Mouse (Mus musculus) cerebellum, postnatal 4 days (tissue): ENCODE data around the gene Lhx3.
A peak's percentile ranks its signal among the peaks of the same experiment; 100 is the strongest.

Experiments
- DNase-seq, 2 experiments: peaks; one replicate each; pipeline ENCODE4 v3.0.0; 2022; ENCODE audit warnings: low spot score in 2 of 2, mixed read lengths in 1 of 2

Gene Lhx3

DNA sequence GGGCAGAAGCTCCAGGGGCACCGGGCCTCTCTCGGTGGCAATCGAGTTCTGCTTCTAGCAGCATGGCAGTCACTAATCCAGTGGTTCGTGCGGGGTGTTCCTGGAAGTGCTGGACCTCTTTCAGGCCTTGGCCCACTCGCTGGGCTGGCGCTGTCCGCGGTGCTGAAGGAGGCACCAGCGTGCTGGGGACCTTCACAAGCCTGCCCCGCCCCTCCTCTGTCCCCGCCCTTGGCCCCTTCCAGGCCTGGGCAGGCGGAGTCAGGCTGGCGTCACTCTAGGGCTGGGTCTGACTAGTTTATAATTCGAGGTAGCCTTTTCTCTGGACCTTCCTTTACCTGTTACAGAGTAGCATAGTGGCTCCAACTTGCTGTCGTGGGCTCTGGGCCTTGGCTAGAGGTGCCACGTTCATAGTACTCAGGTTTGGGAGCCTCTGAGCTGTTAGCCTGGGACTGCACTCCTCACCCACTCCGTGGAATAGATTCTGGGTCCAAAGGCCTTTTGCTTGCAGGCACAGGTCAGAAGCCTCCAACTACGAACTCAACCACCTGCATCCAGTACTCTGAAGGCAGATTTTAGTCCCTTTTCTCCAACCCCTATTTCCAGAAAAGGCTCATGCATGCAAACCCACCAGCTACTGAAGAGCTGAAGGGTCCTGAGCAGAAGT is at the start of gene Lhx3:
Lhx3 (minus strand) TSS at position 164 of the 664 bp plus-strand sequence.
- peak; percentile 52 to 69 for DNase-seq

DNA sequence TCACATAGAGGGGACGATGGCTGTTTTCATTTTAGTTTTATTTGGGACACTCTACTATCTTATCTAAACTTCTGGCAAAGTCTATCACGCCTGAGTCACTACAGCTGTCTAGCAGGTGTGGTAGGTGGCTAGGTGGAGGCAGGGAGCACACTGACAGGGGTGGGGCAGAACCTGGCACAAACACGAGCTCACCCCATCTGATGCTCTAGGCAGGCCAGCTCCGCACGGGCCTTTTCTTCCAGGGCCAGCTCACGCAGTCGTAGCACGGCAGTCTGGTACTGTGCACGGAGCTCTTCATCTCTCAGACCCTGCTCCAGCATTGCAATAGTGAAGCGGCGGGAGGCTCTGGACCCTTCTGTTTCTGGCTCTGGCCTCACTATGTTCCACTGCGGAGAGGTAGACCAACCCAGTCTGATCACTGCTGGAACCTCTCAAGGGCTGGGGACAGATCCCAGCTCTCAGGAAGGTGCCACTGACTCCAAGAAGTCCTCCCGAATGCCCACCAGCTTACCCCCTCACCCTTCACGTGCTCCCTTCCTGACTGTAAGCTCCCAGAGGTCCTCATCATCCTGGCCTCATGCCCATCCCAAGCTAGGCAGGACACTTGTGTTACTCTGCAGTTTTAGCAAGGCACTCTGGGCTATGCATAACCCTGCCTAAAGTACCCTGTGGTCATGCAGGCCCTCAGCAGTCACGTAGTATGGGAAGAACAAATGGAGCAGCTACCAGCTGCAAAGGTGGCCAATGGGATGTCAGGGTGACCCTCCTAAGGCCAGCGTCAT is 49.4 kb upstream of the Lhx3 start:
- no peak for DNase-seq

DNA sequence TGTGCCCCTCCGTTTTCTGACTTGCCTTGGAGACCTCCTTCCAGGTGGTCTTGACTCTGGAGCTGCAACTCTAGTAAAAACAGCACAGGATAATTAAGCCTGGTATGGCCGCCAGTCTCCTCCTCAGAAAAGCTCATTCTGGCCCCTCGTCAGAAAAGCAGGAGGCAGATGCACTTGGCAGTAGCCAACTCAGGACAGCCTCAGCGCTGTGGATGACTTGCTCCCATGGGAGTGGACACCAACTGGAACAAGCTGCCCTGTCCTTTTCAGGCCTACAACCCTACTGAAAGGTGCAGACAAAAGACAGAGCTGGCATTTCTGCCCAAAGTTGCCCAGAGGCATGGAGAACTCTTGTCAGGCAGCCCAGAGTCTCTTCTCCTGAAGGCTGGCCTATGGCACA is 46.7 kb upstream of the Lhx3 start:
- DNase-seq: peak in 1 of 2 experiments; percentile 26

DNA sequence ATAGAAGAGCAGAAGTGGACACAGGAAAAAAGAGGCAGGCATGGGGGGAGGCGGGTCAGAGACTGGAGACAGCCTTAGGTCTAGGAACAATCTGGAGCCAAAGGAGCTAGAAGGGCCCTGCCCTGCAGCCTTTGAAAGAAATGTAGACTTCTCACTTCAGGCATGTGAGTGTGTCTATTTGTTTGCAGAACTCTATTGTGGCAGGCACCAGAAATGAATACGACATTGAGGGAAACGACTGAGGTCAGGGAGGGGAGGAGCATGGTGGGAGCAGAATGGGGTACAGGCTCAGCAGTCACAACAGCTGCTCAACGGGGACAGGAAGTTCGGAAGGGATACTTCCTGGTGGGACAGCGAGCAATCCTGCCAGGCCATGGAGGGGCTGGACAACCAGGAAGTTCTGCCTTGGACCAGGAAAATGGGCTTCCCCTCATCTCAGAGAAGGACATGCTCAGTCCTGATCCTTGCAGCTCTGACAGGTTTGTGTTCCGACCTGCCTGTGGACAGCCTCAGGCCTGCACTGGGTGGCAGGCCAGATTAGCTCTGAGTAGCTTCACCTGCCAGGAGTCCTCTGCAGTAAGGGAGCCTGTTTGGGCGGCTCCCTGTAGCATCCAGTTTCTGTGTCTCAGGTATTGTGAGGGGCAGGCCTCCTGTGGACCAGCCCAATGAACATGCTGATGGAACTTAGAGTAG is 44.6 kb upstream of the Lhx3 start:
- no peak for DNase-seq

DNA sequence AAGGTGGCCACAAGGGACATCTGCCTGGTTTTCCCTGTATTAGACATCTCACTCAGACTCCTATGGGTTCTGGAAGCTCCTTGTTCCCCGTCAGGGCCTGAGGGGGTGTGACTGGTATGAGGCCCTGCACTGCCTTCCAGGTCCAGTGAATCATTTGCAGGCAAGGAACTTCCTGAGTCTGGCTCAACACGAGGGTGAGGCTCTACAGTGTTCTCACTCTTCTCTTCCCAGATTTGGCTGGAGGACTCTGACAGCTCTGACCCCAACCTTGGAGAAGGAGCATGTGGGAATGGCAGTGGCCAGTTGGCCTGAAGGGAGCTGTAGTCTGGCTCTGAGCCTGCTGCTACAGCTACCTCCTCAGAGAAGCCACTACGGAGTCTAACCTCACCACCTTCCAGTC is 39.4 kb upstream of the Lhx3 start:
- DNase-seq: no peak

DNA sequence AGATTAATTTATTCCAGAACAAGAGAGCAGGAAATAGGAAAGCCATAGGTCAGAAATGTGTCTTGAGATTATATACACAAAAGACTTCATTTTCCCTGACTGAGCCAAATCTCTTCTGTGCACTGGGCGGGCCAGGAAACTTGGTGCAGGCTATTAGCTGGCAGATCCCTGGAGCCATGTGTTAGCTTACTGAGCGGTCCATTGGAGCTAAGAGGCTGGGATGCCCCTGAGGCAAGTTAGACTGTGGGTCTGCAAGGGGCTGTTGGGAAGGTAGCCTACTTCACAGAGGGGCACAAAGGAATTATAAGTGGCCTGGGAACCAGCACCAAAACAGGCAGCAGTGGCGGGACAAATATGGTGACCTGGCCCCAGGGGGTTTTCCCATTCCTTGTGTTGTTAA is 32.8 kb upstream of the Lhx3 start:
- no peak for DNase-seq

DNA sequence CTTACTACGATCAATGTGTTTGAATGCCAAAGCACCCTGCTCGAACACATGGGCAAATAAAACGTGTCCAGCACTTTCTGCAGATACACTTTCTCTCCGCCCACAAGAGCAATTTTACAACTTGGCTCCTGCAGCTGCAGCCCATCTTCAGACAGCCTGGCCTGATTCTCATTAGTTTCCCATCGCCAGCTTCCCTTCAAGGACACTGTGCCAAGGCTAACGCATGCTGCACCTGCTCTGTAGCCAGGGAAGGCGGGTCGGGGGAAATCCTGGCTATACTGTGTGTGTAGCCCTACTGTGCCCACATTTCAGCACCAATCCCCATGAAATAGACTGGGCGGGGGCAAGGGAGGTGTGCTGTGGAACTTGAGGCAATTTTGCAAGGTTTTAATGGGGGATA is 32.2 kb upstream of the Lhx3 start:
- DNase-seq: peak in 1 of 2 experiments; percentile 37

DNA sequence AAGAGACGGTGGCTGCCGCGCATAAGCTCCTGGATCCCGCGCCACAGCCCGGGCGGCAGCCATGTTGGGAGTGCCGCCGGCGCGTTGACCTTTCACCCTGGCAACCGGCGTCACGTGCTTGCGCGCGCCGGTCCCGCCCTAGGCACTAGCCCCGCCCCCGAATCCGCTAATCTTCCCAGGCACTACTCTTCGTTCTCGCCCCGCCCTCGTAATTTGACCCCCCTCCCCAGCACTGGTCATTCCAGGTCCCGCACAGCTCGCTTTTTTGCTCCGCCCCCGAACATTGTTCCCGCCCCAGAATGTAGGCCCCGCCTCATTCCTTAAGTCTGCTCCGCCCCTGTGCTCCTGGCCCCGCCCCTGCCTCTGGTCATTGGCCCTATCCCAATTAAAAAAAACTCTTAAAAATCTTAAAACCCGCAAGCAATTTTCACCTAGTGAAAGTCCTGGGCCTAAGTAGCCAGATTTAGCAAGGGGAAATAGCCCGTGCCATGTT is 29.2 kb upstream of the Lhx3 start, which contains the start of gene Qsox2:
Qsox2 (minus strand) TSS at position 236 of the 493 bp plus-strand sequence.
- peak; percentile 72 to 93 for DNase-seq

DNA sequence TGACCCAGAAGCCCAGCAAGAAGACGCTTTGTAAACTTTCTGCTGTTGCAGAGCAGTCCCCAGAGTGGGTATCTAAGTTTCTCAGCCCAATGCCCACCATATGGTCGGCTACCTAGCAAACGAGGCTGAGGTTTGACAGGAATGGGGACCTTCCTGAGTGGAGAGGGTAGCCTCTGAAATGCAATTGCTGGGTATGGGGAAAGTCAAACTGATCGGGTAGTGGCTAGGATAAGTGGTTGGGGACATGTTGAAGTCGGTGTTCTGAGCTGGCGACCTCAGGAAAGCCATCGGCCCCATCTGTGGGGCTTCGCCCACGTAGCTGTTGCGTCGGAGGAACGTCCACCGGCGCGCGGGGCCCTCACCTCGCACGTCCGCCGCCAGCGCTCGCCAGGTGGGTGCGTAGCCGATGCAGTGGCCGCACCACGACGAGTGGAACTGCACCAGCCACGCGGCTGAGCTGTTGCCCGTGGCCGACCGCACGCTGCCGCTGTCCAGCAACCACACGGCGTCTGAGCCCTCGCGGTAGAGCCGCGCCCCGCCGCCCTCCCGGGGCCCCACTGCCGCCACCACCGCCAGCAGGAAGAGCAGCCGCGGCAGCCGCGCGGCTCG is 28.7 kb upstream of the Lhx3 start:
- no peak for DNase-seq

DNA sequence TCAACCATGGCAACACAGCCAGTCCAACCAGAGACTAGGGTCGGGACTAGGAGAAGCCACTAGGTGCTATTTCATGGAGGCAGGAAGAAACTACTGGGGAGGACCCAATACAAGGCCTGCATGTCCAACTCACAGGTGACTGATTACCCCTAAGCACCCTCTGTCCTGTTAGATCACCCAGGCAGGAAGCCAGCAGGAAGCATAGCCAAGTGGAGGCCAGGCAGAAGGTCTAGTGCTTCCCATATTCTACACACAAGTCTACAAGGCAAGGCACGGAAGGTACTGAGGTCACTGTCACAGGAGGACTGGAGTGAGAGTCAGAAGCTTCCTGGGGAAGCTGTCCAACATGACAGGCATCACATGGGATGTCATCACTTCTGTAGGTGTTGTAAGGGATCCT is 26.7 kb upstream of the Lhx3 start:
- DNase-seq: no peak

DNA sequence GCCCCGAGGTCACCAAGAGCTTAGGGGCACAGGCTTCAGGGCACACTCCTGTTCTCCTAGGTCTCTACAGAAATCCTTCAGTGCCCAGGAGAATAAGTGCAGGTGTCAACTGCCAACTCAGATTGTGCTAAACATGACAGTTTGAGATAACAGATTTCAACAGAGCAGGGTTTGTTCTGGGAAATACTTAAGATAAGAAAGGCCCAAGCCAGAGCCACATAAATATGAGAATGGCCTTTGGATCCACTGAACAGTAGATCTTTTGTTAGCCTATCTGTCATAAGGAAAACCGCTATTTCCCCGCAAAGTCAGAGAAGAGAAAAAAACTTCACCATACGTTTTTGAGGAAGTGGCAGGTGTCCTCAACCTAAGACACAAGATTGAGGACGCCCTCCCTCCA is 26.2 kb upstream of the Lhx3 start:
- no peak for DNase-seq

DNA sequence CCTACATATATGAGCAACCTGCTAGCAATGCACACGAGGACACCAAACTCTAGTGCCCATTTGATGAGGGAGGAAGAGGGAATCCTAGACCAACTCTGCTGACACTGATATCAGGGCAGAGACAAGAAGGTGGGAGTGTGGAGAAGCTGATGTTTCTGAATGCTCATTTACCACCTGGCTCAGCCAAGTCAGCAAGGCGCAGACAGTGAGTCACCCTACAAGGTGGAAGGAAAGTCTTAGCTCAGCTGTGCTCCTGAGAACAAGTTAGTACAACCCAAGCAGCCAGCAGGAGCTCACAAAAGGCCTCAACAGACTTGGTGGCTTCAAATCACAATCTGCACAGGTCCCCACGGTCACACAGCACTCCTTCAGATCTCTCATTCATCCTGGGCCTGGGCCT is 23.3 kb upstream of the Lhx3 start:
- DNase-seq: no peak

DNA sequence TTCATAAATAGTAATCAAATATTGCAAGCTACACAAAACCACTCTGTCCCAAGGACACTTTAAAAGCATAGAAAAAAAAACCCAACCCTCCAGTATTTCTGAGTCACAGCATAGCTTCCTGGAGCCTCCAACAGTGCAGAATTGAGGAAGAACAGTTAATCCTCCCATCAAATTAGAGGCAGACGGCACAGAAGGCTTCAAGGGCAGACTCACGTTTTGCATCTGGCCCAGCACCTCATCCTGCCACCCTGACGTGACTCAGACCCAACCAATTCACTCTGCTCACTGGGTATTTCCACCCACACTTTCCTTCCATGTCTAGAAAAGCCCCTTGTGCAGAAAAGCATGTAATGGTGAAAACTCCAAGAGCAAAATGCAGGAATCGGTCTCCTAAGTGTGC is 22.2 kb upstream of the Lhx3 start:
- no peak for DNase-seq

DNA sequence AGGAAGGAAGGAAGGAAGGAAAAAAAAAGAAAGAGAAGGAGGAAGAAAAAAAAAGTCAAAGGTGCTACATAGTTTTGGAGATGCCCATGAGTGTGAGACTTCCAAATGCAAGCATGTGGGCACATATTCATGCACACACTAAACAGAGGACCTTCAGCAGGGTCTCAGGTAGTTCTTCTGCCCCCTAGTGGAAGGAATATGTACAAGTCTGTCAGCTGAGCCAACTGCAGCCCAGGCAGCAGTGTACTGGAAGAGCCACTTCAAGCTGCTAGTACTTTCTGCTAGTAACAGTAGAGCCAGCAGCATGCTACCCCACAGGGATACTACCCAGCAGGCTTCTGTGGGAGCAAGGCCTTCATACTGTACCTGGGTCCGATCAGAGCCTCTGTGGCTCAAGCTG is 19.7 kb upstream of the Lhx3 start:
- peak in 1 of 2 experiments; percentile 45 for DNase-seq

DNA sequence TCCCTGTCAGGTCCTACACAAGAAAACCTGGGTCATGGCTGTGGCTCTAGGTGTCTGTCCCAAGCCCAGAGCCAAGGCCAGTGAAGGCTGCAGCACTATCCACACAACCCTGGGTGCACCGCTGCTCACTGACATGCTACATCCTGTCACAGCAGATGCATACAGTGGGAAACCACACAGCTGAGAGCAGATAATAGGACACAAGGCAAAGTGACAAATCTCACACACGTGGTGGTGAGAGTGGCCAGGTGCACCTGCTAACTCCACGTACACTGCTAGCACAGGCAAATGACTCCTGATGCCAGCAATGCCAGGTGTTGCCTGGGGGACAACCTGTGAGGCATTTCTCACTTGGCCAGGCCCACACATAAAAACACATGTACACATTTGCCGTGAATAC is 17.2 kb upstream of the Lhx3 start:
- DNase-seq: no peak

DNA sequence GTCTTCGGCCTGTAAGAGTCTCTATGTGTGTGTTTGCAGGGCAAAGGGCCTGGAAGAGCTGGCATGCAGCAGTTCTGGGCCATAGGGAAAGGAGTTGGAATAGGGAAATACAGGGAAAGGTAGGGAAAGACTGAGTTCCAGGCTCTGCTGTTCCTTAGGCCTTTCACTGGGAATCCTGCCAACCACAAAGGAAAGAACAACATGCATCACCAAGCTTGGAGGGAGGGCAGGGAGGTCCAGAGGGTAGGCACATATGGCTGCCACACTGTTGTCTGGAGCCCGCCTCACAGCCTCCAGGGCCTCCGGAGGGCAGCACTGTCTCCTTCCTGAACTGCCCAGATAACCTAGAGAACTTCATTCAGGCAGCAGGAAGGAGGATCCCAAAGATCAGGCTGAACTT is 15.9 kb upstream of the Lhx3 start:
- DNase-seq: no peak

DNA sequence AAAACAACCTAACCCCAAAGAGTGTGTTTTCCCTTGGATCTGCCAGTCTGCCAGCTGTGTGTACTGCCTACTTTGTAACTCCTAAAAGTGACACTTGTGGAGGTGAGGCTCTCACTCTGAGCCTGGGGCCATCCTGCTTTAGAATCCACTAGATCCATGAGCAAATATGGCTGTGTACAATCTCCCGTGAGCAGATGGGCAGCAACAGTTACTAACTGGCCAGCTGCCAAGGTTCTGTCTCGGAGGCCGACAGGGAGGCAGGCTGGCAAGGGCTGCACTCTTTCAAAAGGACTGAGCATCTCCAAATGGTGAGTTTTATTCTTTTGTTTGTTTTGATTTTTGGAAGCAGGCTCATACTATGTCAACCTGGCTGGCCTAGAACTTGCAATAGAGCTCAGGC is 6.4 kb upstream of the Lhx3 start:
- DNase-seq: peak in 1 of 2 experiments; percentile 81

DNA sequence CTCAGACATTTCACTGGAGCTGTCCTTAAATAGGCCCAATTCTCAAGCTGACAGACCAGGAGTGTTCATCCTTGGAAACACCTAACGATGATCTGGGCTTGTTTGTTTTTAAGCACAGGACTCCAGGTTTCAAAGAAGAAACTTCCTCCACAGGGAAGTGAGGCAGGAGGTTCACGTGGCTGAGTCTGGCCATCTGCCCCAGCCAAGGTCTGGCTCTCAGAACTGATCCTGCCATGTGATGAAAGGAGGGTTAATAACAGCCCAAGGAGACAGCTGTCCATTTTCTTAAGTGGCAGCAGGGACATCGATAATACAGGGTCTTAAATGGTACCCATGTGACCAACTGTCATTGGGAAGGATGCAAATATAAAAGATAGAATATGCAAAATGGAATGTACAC is 1.5 kb upstream of the Lhx3 start:
- no peak for DNase-seq

DNA sequence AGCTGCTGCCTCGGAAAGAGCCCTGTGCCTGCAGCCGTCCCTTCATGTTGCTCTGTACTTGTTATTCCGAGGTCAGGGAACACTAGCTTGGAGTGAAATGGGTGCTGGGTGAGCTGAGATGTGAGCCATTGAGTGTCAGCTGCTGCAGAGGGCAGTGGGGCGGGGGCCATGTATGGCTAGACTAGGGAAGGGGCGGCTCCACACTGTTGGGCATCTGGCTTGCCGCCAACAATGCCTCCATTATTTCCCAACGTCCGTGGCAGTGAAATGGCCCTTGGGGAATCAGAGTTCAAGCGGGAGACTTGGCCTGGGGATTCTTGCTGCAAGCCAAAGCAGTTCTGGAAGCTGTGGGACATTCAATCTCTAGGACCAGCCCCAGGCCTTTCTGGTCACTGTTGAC is 530 bp downstream of the Lhx3 start:
- peak in 1 of 2 experiments; percentile 51 for DNase-seq

DNA sequence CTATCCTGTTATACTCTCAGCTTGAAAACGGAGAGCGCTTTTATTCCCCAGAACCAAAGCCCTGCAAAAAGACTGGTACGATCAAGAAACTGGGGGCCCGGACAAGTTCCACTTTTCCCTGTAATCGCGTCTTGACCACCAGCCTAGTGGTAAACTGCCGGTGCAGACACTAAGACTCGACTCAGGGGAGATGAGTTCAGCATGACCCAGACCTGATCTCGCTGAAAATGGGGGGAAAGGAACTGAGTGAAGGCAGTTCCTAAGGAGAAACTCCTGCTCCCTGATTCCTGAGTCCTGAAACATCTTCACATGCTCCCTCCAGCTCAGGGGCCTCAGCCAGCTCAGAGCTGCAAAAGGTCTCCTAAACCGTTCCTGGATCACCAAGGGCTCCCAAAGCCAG is 2.3 kb downstream of the Lhx3 start:
- no peak for DNase-seq

DNA sequence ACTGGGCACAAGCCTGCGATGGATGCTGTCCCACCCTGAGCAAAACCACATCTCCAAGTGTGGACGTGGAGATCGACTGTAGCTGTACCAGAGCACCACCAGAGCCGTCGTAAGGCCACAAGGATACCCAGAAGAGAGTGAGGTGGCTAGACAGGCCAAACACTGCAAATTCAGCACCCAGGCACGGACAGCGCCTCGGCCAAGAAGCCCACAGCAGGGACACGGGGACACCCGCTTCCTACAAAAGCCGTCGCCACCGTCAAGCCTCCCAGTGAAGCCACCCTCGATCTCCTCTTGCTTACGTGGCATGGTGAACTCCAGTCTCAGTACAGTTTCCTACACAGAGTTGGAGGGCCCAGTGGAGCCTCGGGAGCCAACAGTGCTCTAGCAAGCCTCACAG is 3.0 kb downstream of the Lhx3 start:
- no peak for DNase-seq

DNA sequence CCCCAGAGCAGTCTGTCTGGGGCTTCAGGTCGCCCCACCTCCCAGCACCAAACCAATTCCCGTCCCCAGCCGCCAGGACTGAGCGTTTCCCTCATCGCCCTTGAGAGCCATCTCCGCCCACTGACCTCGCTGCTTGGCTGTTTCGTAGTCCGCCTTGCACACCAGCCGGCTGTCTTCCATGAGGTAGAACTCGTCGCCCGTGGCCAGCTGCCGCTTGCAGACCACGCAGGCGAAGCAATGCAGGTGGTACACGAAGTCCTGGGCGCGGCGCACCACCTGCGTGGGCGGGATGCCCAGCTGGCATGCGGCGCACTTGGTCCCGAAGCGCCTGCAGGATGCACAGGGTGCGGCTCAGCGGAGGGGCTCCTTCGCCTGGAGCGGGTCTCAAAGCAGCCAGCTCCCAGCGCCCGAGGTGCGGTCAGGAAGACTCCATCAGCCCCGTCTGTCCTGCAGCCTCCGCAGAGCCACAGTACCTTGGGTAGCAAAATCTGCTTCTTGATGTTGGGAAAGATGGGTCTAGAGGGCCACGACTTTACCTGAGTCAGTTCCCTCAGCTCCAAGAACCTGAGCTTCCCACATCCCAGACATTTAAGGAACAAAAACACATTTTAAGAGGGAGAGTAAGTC is 5.1 kb downstream of the Lhx3 start:
- no peak for DNase-seq
